Comparison of ENCODE assay signal across 8 mouse cellular contexts in the genomic region with DNA sequence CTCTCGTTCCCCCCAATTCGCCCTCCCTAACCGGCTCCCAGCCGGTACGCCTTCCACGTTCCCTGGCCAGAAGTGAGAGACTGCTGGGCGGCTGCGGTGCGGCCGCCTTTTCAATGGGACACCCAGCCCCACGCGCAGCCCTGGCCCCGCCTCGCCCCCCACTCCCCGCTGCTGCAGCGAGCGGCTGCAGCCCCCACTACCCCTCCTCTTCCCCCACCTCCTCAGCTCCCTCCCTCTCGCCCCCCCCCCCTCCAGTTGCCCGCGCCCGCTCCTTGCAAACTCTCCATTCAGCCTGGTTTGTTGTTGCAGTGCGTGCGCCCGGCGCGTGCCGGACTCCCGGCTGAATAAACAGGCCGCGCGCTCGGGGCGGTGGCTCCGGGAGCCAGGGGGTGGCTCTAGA. TPM values are rescaled to one million over a fixed set of nuclear protein-coding genes. Genes with fewer than 3 reads are reported as not detected.
DNase-seq lines count a peak whose midpoint lies in the region; ATAC-seq and TF ChIP-seq lines count a peak whose summit lies in the region.

A gene (minus strand): TSS at position 85 of the 400 bp plus-strand sequence.

- no peak within 1 kb of the TSS for H3K27ac ChIP-seq in intestine, postnatal 0 days (ENCODE audit: low read depth, low read length)
- peak within 1 kb of the TSS; percentile 85 for H3K27ac ChIP-seq in neural tube, embryonic 15.5 days (replicated peaks)

- no peaks in the 10 kb centered on the region for H3K36me3 ChIP-seq in intestine, postnatal 0 days (ENCODE audit: control insufficient read depth, insufficient read depth)
- H3K36me3 ChIP-seq in neural tube, embryonic 15.5 days: no peaks in the 10 kb centered on the region

- H3K4me1 ChIP-seq in intestine, postnatal 0 days (replicated peaks; ENCODE audit: control insufficient read depth, insufficient read depth, low read length): no peaks in the 10 kb centered on the region
- peaks cover 43% of the 10 kb centered on the region for H3K4me1 ChIP-seq in neural tube, embryonic 15.5 days

- peak; percentile 60 for DNase-seq in embryo, embryonic 10 days (ENCODE audit: low spot score)
- no peak for DNase-seq in embryo, embryonic 10.5 days (ENCODE audit: low spot score)
- peak; percentile 47 for DNase-seq in right cerebral cortex, postnatal 14 days
- no peak for DNase-seq in right cerebral cortex, adult 18-20 months
- DNase-seq in layer of hippocampus, postnatal 36 days: no peak
- no peak for DNase-seq in frontal cortex, postnatal 25 days (ENCODE audit: low spot score in 2 of 2)

- 0 out of 2 replicates have a peak, but pooled peaks have one; percentile 6 for ATAC-seq in intestine, postnatal 0 days
- peak; percentile 38 for ATAC-seq in neural tube, embryonic 15.5 days (ENCODE audit: low FRiP score)

- 0 out of 2 replicates have a peak, but pooled peaks cover 5% of the 10 kb centered on the region for H3K9me3 ChIP-seq in intestine, postnatal 0 days (ENCODE audit: control insufficient read depth)
- no peaks in the 10 kb centered on the region for H3K9me3 ChIP-seq in neural tube, embryonic 15.5 days (replicated peaks)

- H3K4me2 ChIP-seq in intestine, postnatal 0 days (replicated peaks; ENCODE audit: low read depth): peak within 1 kb of the TSS; percentile 79
- peak within 1 kb of the TSS; percentile 94 for H3K4me2 ChIP-seq in neural tube, embryonic 15.5 days

- H3K27me3 ChIP-seq in intestine, postnatal 0 days (replicated peaks; ENCODE audit: control insufficient read depth, insufficient read depth, low read length): peaks cover 84% of the 10 kb centered on the region
- H3K27me3 ChIP-seq in neural tube, embryonic 15.5 days (replicated peaks): peaks cover 18% of the 10 kb centered on the region; the same call in 1 of the 2 replicates

- WGBS in intestine, postnatal 0 days: under 1% methylated on average over 30 of the region's 34 CpGs
- under 1% methylated on average over 28 of the region's 34 CpGs for WGBS in neural tube, embryonic 15.5 days

- no peak within 1 kb of the TSS for H3K9ac ChIP-seq in intestine, postnatal 0 days (ENCODE audit: low read depth, low read length)
- H3K9ac ChIP-seq in neural tube, embryonic 15.5 days (replicated peaks): peak within 1 kb of the TSS; percentile 79

- peak within 1 kb of the TSS; percentile 46 for H3K4me3 ChIP-seq in intestine, postnatal 0 days (ENCODE audit: low read depth, low read length)
- peak within 1 kb of the TSS; percentile 74 for H3K4me3 ChIP-seq in neural tube, embryonic 15.5 days (replicated peaks)

- no peak for TF ChIP-seq CTCF in intestine, postnatal 0 days (IDR thresholded peaks at IDR 0.05; ENCODE audit: low read depth)

RNA-seq across cellular contexts. Expression of the gene that starts here (rescaled TPM):
- polyA plus RNA-seq in intestine, postnatal 0 days (2015; fragmentation: Nextera tagmentation; extraction: Ambion mirVana): 3.1 and 3.6 TPM in 2 replicates
- 5.2 and 7.4 TPM in 2 replicates for polyA plus RNA-seq in neural tube, embryonic 15.5 days (2015; fragmentation: Nextera tagmentation; extraction: Ambion mirVana)
- 1 to 10 TPM; 5.6 to 6.0 TPM for total RNA-seq in layer of hippocampus, postnatal 36 days (2021)

Comparison
In these comparisons a context has a peak if more than half of its experiments do, and no peak if none do; other contexts are left out.
1. DNase-seq: peak in embryo, embryonic 10 days (single experiment) and right cerebral cortex, postnatal 14 days (single experiment); none in embryo, embryonic 10.5 days (single experiment), right cerebral cortex, adult 18-20 months (single experiment), layer of hippocampus, postnatal 36 days (0 of 2) and frontal cortex, postnatal 25 days (0 of 2).